Mouse (Mus musculus): ENCODE measurements around the gene Otulin.

- TF ChIP-seq CTCF (IDR thresholded peaks at IDR 0.05; ENCODE audit: low read depth, low read length) (no peak), GATA1 (IDR thresholded peaks at IDR 0.05; ENCODE audit: borderline replicate concordance, low read length) (no peak), POLR2AphosphoS5 (IDR thresholded peaks at IDR 0.05; ENCODE audit: insufficient replicate concordance, low read depth, low read length) (no peak)
Measured at GRCm38 (mm10) chr15:27672259-27672658, 41.8 kb upstream of the Otulin start.

All from G1E (cell line).